Mouse (Mus musculus): Measurements from ENCODE around the gene Mamstr. TPM values are rescaled to one million over a fixed set of nuclear protein-coding genes. Genes with fewer than 3 reads are reported as not detected.

Mamstr gene
- polyA plus RNA-seq, 1 experiment from 2014 or later, result 10.6 TPM

- H3K9me3 ChIP-seq (ENCODE audit: control insufficient read depth, low read length), result no peaks in the 10 kb centered on the region
- ATAC-seq (ENCODE audit: low read depth), result no peak
- no peak overlapping the region for H3K4me2 ChIP-seq (ENCODE audit: low read depth, low read length)
- peaks cover 9% of the 10 kb centered on the region; the same call in 1 of the 2 replicates for H3K27me3 ChIP-seq (ENCODE audit: control insufficient read depth, insufficient read depth, low read depth, low read length)
- 85% methylated on average over 8 of the region's 8 CpGs for WGBS
- H3K4me1 ChIP-seq (replicated peaks; ENCODE audit: control insufficient read depth, insufficient read depth, low read length), result peaks cover 4% of the 10 kb centered on the region; the same call in 1 of the 2 replicates
- no peak overlapping the region for H3K27ac ChIP-seq (ENCODE audit: low read length)
- H3K9ac ChIP-seq (ENCODE audit: low read length), result no peak overlapping the region
- no peak overlapping the region for H3K4me3 ChIP-seq (ENCODE audit: low read length)
- no peaks in the 10 kb centered on the region for H3K36me3 ChIP-seq (ENCODE audit: control insufficient read depth, insufficient read depth, low read length)
These were observed 14.3 kb upstream of the Mamstr start for GRCm38 (mm10) chr7:45625481-45625880.

- no peaks in the 10 kb centered on the region for H3K9me3 ChIP-seq (ENCODE audit: control insufficient read depth, low read length)
- 0 out of 2 replicates have a peak overlapping the region, but pooled peaks have one; percentile 6 for H3K4me3 ChIP-seq (ENCODE audit: low read length)
- H3K4me2 ChIP-seq (ENCODE audit: low read depth, low read length), result 0 out of 2 replicates have a peak overlapping the region, but pooled peaks have one; percentile 4
- H3K4me1 ChIP-seq (replicated peaks; ENCODE audit: control insufficient read depth, insufficient read depth, low read length), result peaks cover 4% of the 10 kb centered on the region; the same call in 1 of the 2 replicates
- 75% methylated on average over 7 of the region's 7 CpGs for WGBS
- peaks cover 9% of the 10 kb centered on the region; the same call in 1 of the 2 replicates for H3K27me3 ChIP-seq (ENCODE audit: control insufficient read depth, insufficient read depth, low read depth, low read length)
- peak overlapping the region; percentile 74 for H3K27ac ChIP-seq (ENCODE audit: low read length)
- H3K9ac ChIP-seq (ENCODE audit: low read length), result peak overlapping the region; percentile 24; the same call in 1 of the 2 replicates
- ATAC-seq (ENCODE audit: low read depth), result no peak
- H3K36me3 ChIP-seq (ENCODE audit: control insufficient read depth, insufficient read depth, low read length), result no peaks in the 10 kb centered on the region
These were observed 13.2 kb upstream of the Mamstr start for GRCm38 (mm10) chr7:45626571-45627076.

- peak within 1 kb of the TSS; percentile 80 for H3K9ac ChIP-seq (ENCODE audit: low read length)
- no peaks in the 10 kb centered on the region for H3K9me3 ChIP-seq (ENCODE audit: control insufficient read depth, low read length)
- H3K4me2 ChIP-seq (ENCODE audit: low read depth, low read length), result peak within 1 kb of the TSS; percentile 98
- H3K27ac ChIP-seq (ENCODE audit: low read length), result peak within 1 kb of the TSS; percentile 74
- no peaks in the 10 kb centered on the region for H3K36me3 ChIP-seq (ENCODE audit: control insufficient read depth, insufficient read depth, low read length)
- peak within 1 kb of the TSS; percentile 63 for H3K4me3 ChIP-seq (ENCODE audit: low read length)
- peak; percentile 63 for ATAC-seq (ENCODE audit: low read depth)
- peaks cover 6% of the 10 kb centered on the region for H3K4me1 ChIP-seq (replicated peaks; ENCODE audit: control insufficient read depth, insufficient read depth, low read length)
- 64% methylated on average over 9 of the region's 9 CpGs for WGBS
- peaks cover 9% of the 10 kb centered on the region; the same call in 1 of the 2 replicates for H3K27me3 ChIP-seq (ENCODE audit: control insufficient read depth, insufficient read depth, low read depth, low read length)
These were observed 12.5 kb upstream of the Mamstr start, which contains the start of gene Rasip1 for GRCm38 (mm10) chr7:45627261-45627660. Gene Rasip1, plus strand, starts transcription at chr7:45627488.

- ATAC-seq (ENCODE audit: low read depth), result peak; percentile 81
- 1% methylated on average over 90 of the region's 105 CpGs for WGBS
- peaks cover 9% of the 10 kb centered on the region; the same call in 1 of the 2 replicates for H3K27me3 ChIP-seq (ENCODE audit: control insufficient read depth, insufficient read depth, low read depth, low read length)
These were observed 11.1 kb upstream of the Mamstr start for GRCm38 (mm10) chr7:45628364-45629294.

GRCm38 (mm10) chr7:45630064-45630907 is 9.5 kb upstream of the Mamstr start:
- H3K36me3 ChIP-seq (ENCODE audit: control insufficient read depth, insufficient read depth, low read length), result no peaks in the 10 kb centered on the region
- H3K27ac ChIP-seq (ENCODE audit: low read length), result 0 out of 2 replicates have a peak overlapping the region, but pooled peaks have one; percentile 22
- 65% methylated on average over 23 of the region's 23 CpGs for WGBS
- H3K4me2 ChIP-seq (ENCODE audit: low read depth, low read length), result peak overlapping the region; percentile 6; the same call in 1 of the 2 replicates
- H3K9me3 ChIP-seq (ENCODE audit: control insufficient read depth, low read length), result no peaks in the 10 kb centered on the region
- H3K27me3 ChIP-seq (ENCODE audit: control insufficient read depth, insufficient read depth, low read depth, low read length), result peaks cover 9% of the 10 kb centered on the region; the same call in 1 of the 2 replicates
- ATAC-seq (ENCODE audit: low read depth), result peak; percentile 15; the same call in 1 of the 2 replicates
- H3K4me3 ChIP-seq (ENCODE audit: low read length), result no peak overlapping the region
- peaks cover 16% of the 10 kb centered on the region for H3K4me1 ChIP-seq (replicated peaks; ENCODE audit: control insufficient read depth, insufficient read depth, low read length)
- H3K9ac ChIP-seq (ENCODE audit: low read length), result no peak overlapping the region

More at GRCm38 (mm10) chr7:45628364-45629294, 11.1 kb upstream of the Mamstr start:
- Histone ChIP-seq H3K9me3 (ENCODE audit: control insufficient read depth, low read length) (no peaks in the 10 kb centered on the region), H3K4me3 (ENCODE audit: low read length) (peak overlapping the region; percentile 63), H3K27ac (ENCODE audit: low read length) (peak overlapping the region; percentile 67), H3K4me1 (replicated peaks; ENCODE audit: control insufficient read depth, insufficient read depth, low read length) (peaks cover 13% of the 10 kb centered on the region), H3K4me2 (ENCODE audit: low read depth, low read length) (peak overlapping the region; percentile 98), H3K9ac (ENCODE audit: low read length) (peak overlapping the region; percentile 80), H3K36me3 (ENCODE audit: control insufficient read depth, insufficient read depth, low read length) (no peaks in the 10 kb centered on the region)

- H3K9ac ChIP-seq (ENCODE audit: low read length), result peak overlapping the region; percentile 68
- no peak overlapping the region for H3K27ac ChIP-seq (ENCODE audit: low read length)
- peak overlapping the region; percentile 53 for H3K4me2 ChIP-seq (ENCODE audit: low read depth, low read length)
- 18% methylated on average over 35 of the region's 35 CpGs for WGBS
- peaks cover 9% of the 10 kb centered on the region; the same call in 1 of the 2 replicates for H3K27me3 ChIP-seq (ENCODE audit: control insufficient read depth, insufficient read depth, low read depth, low read length)
- peaks cover 9% of the 10 kb centered on the region for H3K36me3 ChIP-seq (ENCODE audit: control insufficient read depth, insufficient read depth, low read length)
- H3K4me1 ChIP-seq (replicated peaks; ENCODE audit: control insufficient read depth, insufficient read depth, low read length), result peaks cover 30% of the 10 kb centered on the region
- ATAC-seq (ENCODE audit: low read depth), result peak; percentile 29
- peak overlapping the region; percentile 26 for H3K4me3 ChIP-seq (ENCODE audit: low read length)
- H3K9me3 ChIP-seq (ENCODE audit: control insufficient read depth, low read length), result no peaks in the 10 kb centered on the region
These were observed 7.3 kb upstream of the Mamstr start for GRCm38 (mm10) chr7:45632499-45632898.

- no peak for ATAC-seq (ENCODE audit: low read depth)
- Histone ChIP-seq H3K27ac (ENCODE audit: low read length) (peak overlapping the region; percentile 88), H3K4me1 (replicated peaks; ENCODE audit: control insufficient read depth, insufficient read depth, low read length) (peaks cover 45% of the 10 kb centered on the region), H3K36me3 (ENCODE audit: control insufficient read depth, insufficient read depth, low read length) (peaks cover 9% of the 10 kb centered on the region), H3K9me3 (ENCODE audit: control insufficient read depth, low read length) (no peaks in the 10 kb centered on the region), H3K27me3 (ENCODE audit: control insufficient read depth, insufficient read depth, low read depth, low read length) (no peaks in the 10 kb centered on the region), H3K4me2 (ENCODE audit: low read depth, low read length) (peak overlapping the region; percentile 16; the same call in 1 of the 2 replicates), H3K9ac (ENCODE audit: low read length) (no peak overlapping the region), H3K4me3 (ENCODE audit: low read length) (no peak overlapping the region)
- WGBS, result 73% methylated on average over 11 of the region's 11 CpGs
These were observed 4.7 kb upstream of the Mamstr start for GRCm38 (mm10) chr7:45634946-45635681.

Measured in lung, embryonic 16.5 days (tissue).